Mouse (Mus musculus): ENCODE results near the gene Xkrx. TPM values are rescaled to one million over a fixed set of nuclear protein-coding genes. Genes with fewer than 3 reads are reported as not detected.

The Xkrx gene
- total RNA-seq, 2 experiments from 2014 or later: 0.59 TPM; not detected in 1

Other genes with a start within 250 kb of the Xkrx start
- gene Sytl4, start 180.3 kb downstream of the Xkrx start, total RNA-seq (2015): 1.3 and 1.9 TPM in 2 replicates
- 2.2 and 5.2 TPM in 2 replicates for gene Sytl4, start 180.3 kb downstream of the Xkrx start, total RNA-seq (2017)
- gene Cstf2, start 102.9 kb downstream of the Xkrx start, total RNA-seq (2015): 65.6 and 75.7 TPM in 2 replicates
- 83.0 and 93.4 TPM in 2 replicates for gene Cstf2, start 102.9 kb downstream of the Xkrx start, total RNA-seq (2017)
- gene Arl13a, start 25.4 kb upstream of the Xkrx start, total RNA-seq (2015): not detected in 2 replicates
- gene Arl13a, start 25.4 kb upstream of the Xkrx start, total RNA-seq (2017): not detected in 2 replicates
- not detected in 2 replicates for gene Nox1, start 59.9 kb upstream of the Xkrx start, total RNA-seq (2015)
- gene Nox1, start 59.9 kb upstream of the Xkrx start, total RNA-seq (2017): 0.04 TPM in 1 of 2 replicates, not detected in the other
- gene Trmt2b, start 114.9 kb upstream of the Xkrx start, total RNA-seq (2015): 29.4 and 32.6 TPM in 2 replicates
- 35.6 and 37.4 TPM in 2 replicates for gene Trmt2b, start 114.9 kb upstream of the Xkrx start, total RNA-seq (2017)
- gene Tmem35a, start 133.1 kb upstream of the Xkrx start, total RNA-seq (2015): not detected in 2 replicates
- not detected in 2 replicates for gene Tmem35a, start 133.1 kb upstream of the Xkrx start, total RNA-seq (2017)
- gene Cenpi, start 146.0 kb upstream of the Xkrx start, total RNA-seq (2015): 34.5 and 38.5 TPM in 2 replicates
- gene Cenpi, start 146.0 kb upstream of the Xkrx start, total RNA-seq (2017): 35.3 and 42.9 TPM in 2 replicates
- 0.10 and 0.57 TPM in 2 replicates for gene Drp2, start 242.5 kb upstream of the Xkrx start, total RNA-seq (2015)
- 0.27 TPM in 1 of 2 replicates, not detected in the other for gene Drp2, start 242.5 kb upstream of the Xkrx start, total RNA-seq (2017)

Measured in megakaryocyte progenitor cell, adult 5-6 weeks (primary cell).